In genomic region chr6:127462251-127462650, GRCm38 (mm10) we compare ENCODE assay signal across 31 mouse cellular contexts.
"Had no signal": no experiment of that assay in that cellular context is flagged by ENCODE, and none has a peak within 500 bp of the region (broad histone marks: within the 10 kb centered on the region; RNA-seq: fewer than 3 reads in every experiment).

No protein-coding gene starts in this region.

- H3K4me1 ChIP-seq: liver, embryonic 12.5 days; liver, embryonic 13.5 days; liver, embryonic 15.5 days; lung, embryonic 15.5 days had no signal

- ATAC-seq: liver, embryonic 12.5 days; liver, postnatal 0 days; lung, postnatal 0 days; midbrain, embryonic 13.5 days; midbrain, embryonic 16.5 days had no signal

- H3K9ac ChIP-seq: limb, embryonic 12.5 days; limb, embryonic 13.5 days; limb, embryonic 15.5 days; liver, embryonic 12.5 days; liver, embryonic 13.5 days; liver, embryonic 14.5 days; liver, embryonic 15.5 days; liver, postnatal 0 days; lung, embryonic 14.5 days; lung, embryonic 15.5 days; midbrain, embryonic 12.5 days; midbrain, embryonic 13.5 days; neural tube, embryonic 12.5 days had no signal

- DNase-seq: left cerebral cortex, postnatal 4 days; liver; liver, embryonic 13.5 days; liver, postnatal 0 days; lung, adult 18-20 months; lung, adult 2 months; lung, embryonic 14.5 days; lung, postnatal 10 days; lung, postnatal 14 days; lung, postnatal 36 days; lung, postnatal 4 days; midbrain, embryonic 14.5 days had no signal

- H3K4me3 ChIP-seq: left cerebral cortex, adult 2 months; limb, embryonic 10.5 days; limb, embryonic 12.5 days; limb, embryonic 13.5 days; limb, embryonic 15.5 days; liver, embryonic 12.5 days; liver, embryonic 13.5 days; liver, embryonic 15.5 days; lung, embryonic 15.5 days; megakaryocyte, embryonic 14.5 days; midbrain, embryonic 10.5 days; midbrain, embryonic 12.5 days; midbrain, embryonic 13.5 days; myocyte; neural tube, embryonic 12.5 days had no signal

- H3K9me3 ChIP-seq: limb, embryonic 10.5 days; limb, embryonic 12.5 days; limb, embryonic 13.5 days; limb, embryonic 15.5 days; liver, embryonic 12.5 days; liver, embryonic 13.5 days; liver, embryonic 15.5 days; lung, embryonic 15.5 days; megakaryocyte, embryonic 14.5 days; midbrain, embryonic 10.5 days; midbrain, embryonic 12.5 days; midbrain, embryonic 13.5 days; neural tube, embryonic 12.5 days had no signal

- H3K4me2 ChIP-seq: limb, embryonic 12.5 days; limb, embryonic 13.5 days; limb, embryonic 15.5 days; liver, embryonic 11.5 days; liver, embryonic 12.5 days; liver, embryonic 13.5 days; liver, embryonic 15.5 days; lung, embryonic 14.5 days; lung, embryonic 15.5 days; midbrain, embryonic 12.5 days; midbrain, embryonic 13.5 days; neural tube, embryonic 12.5 days had no signal

- H3K27me3 ChIP-seq: limb, embryonic 12.5 days; limb, embryonic 13.5 days; limb, embryonic 15.5 days; liver, embryonic 12.5 days; liver, embryonic 13.5 days; liver, embryonic 15.5 days; lung, embryonic 15.5 days; megakaryocyte, embryonic 14.5 days; midbrain, embryonic 12.5 days; midbrain, embryonic 13.5 days; neural tube, embryonic 12.5 days had no signal

- H3K27ac ChIP-seq: left cerebral cortex, adult 2 months; limb, embryonic 10.5 days; limb, embryonic 12.5 days; limb, embryonic 13.5 days; limb, embryonic 15.5 days; liver, embryonic 12.5 days; liver, embryonic 13.5 days; liver, embryonic 14.5 days; liver, embryonic 15.5 days; lung, embryonic 15.5 days; macrophage; midbrain, embryonic 13.5 days; neural tube, embryonic 12.5 days had no signal

- H3K36me3 ChIP-seq: limb, embryonic 10.5 days; limb, embryonic 12.5 days; limb, embryonic 13.5 days; liver, embryonic 12.5 days; liver, embryonic 13.5 days; liver, embryonic 15.5 days; lung, embryonic 15.5 days; midbrain, embryonic 12.5 days; neural tube, embryonic 12.5 days had no signal
